Mouse (Mus musculus): ENCODE data around the gene Ap5s1. TPM values are rescaled to one million over a fixed set of nuclear protein-coding genes. Genes with fewer than 3 reads are reported as not detected.
A peak's percentile ranks its signal among the peaks of the same experiment; 100 is the strongest.

Ap5s1 gene
- polyA plus RNA-seq, 1 experiment from 2014 or later: 27.2 TPM

DNA sequence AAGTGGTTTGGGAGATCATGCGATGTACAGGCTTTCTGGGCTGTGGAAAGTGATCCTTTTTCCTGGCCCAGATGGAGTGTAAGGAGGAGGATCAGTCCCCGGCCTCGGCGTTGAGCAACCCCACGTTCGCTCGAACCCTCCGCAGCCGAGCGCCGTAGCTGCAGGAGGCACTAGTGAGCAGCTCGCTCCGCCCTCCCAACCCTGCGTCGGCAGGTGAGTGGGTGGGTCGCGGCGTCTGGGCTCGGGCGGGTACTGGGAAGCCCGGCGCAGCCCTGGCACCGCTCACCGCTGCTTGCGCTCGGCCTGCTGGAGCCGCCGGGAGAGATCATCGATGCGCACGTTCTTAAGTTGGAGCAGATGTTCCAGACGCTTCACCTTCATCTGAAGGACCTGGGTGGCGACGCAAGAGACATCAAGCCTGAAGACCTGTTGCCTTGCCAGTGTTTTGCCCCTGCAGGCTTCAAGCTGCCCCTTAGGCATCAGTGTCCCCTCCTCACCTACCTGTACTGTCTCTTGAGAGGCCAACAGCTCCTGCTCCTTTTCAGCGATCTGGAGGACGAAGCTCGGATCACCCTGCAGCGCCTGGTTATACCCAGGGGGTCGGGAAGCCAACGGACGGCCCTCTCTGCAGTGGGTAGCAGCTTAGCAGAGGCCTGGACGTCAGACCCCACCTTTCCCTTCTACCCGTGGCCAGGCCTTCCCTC lies 35.3 kb upstream of the Ap5s1 start:
- Histone ChIP-seq H3K9ac (ENCODE audit: low read depth, low read length) (peak overlapping the region; percentile 46), H3K36me3 (ENCODE audit: control insufficient read depth, insufficient read depth, low read length) (no peaks in the 10 kb centered on the region), H3K27me3 (replicated peaks; ENCODE audit: control insufficient read depth, insufficient read depth, low read length) (peaks cover 5% of the 10 kb centered on the region; the same call in 1 of the 2 replicates), H3K4me3 (ENCODE audit: low read length) (peak overlapping the region; percentile 26; the same call in 1 of the 2 replicates), H3K27ac (ENCODE audit: low read length) (no peak overlapping the region), H3K9me3 (ENCODE audit: control insufficient read depth, low read length) (no peaks in the 10 kb centered on the region), H3K4me2 (ENCODE audit: low read depth, low read length) (peak overlapping the region; percentile 52), H3K4me1 (ENCODE audit: control insufficient read depth, insufficient read depth, low read length) (peaks cover 16% of the 10 kb centered on the region; the same call in 1 of the 2 replicates)
- WGBS: 18% methylated on average over 43 of the region's 43 CpGs
- no peak for ATAC-seq

DNA sequence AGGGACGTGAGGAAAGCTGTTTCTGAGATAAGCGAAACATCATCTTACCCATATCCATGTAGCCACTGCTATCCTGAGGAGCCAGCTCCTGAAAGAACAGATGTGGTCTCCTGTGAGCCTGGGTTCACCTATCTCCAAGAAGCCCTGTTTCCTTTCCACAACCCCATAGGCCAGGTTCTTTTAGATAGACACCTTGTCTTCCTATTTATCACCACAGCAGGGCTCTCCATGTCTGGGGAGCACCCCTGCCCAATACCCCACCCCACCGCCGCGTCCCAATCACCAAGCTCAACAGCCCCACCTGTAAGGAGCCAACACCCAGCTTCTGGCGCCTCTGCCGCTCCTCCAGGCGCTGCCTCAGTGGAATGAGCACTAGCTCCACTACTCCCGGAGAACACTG lies 34.6 kb upstream of the Ap5s1 start:
- Histone ChIP-seq H3K4me1 (ENCODE audit: control insufficient read depth, insufficient read depth, low read length) (peaks cover 23% of the 10 kb centered on the region), H3K27ac (ENCODE audit: low read length) (no peak overlapping the region), H3K9me3 (ENCODE audit: control insufficient read depth, low read length) (no peaks in the 10 kb centered on the region), H3K4me3 (ENCODE audit: low read length) (no peak overlapping the region), H3K4me2 (ENCODE audit: low read depth, low read length) (no peak overlapping the region), H3K27me3 (replicated peaks; ENCODE audit: control insufficient read depth, insufficient read depth, low read length) (peaks cover 5% of the 10 kb centered on the region; the same call in 1 of the 2 replicates), H3K9ac (ENCODE audit: low read depth, low read length) (no peak overlapping the region), H3K36me3 (ENCODE audit: control insufficient read depth, insufficient read depth, low read length) (no peaks in the 10 kb centered on the region; the same call in 1 of the 2 replicates)
- WGBS: 53% methylated on average over 9 of the region's 9 CpGs
- ATAC-seq: no peak

DNA sequence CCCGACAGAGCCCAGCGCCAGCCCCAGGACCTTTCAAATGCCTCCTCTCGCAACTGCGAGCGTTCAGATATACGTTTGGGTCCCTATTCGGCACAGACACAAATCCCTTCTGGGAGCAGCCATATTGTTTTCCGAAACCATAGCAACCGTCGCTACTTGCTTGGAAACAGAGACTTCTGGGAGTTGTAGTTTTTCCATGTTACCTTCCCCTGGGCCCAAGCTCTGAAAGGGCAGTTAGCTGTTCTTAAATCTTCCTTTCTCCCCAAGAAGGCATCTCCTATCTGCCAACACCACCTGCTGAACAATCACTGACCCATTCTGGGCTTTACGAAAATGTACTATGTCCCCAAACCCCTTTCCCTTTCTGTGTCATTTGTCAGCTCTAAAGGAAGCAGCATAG lies 32.2 kb upstream of the Ap5s1 start:
- no peak for ATAC-seq
- peaks cover 40% of the 10 kb centered on the region for H3K4me1 ChIP-seq (ENCODE audit: control insufficient read depth, insufficient read depth, low read length)

DNA sequence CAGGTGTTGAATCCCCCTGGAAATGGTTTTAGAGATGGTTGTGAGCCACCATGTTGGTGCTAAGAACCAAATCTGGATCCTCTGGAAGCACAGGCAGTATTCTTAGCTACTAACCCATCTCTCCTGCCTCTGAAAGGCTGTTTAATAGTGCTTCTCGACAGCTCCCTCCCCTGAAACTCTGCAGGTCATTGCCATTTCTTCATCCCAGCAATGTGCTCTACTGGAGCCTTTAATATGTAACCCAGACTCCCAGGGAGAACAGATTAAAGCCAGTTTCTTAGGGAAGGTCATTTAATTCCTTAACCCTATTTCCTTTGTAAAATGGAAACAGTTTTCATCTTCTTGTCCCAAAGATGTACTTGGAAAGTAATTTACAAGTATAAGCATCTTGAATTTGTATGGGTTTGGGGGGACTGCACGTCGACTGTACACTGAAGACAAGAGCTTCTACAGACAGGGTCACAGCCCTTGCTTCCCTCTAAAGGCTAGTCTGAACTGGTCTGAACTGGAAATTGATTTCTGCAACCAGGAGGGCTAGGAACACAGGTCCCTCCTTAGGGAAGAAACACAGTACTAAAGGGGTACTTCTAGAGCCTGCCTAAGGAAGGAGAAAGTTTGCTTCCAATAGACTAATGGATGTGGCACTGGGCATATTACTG lies 31.5 kb upstream of the Ap5s1 start:
- Histone ChIP-seq H3K9ac (ENCODE audit: low read depth, low read length) (0 out of 2 replicates have a peak overlapping the region, but pooled peaks have one; percentile 45), H3K9me3 (ENCODE audit: control insufficient read depth, low read length) (no peaks in the 10 kb centered on the region), H3K4me1 (ENCODE audit: control insufficient read depth, insufficient read depth, low read length) (peaks cover 40% of the 10 kb centered on the region), H3K4me3 (ENCODE audit: low read length) (peak overlapping the region; percentile 15; the same call in 1 of the 2 replicates), H3K4me2 (ENCODE audit: low read depth, low read length) (peak overlapping the region; percentile 43; the same call in 1 of the 2 replicates), H3K27ac (ENCODE audit: low read length) (peak overlapping the region; percentile 88), H3K36me3 (ENCODE audit: control insufficient read depth, insufficient read depth, low read length) (no peaks in the 10 kb centered on the region; the same call in 1 of the 2 replicates), H3K27me3 (replicated peaks; ENCODE audit: control insufficient read depth, insufficient read depth, low read length) (peaks cover 5% of the 10 kb centered on the region; the same call in 1 of the 2 replicates)
- no peak for ATAC-seq
- 65% methylated on average over 3 of the region's 3 CpGs for WGBS

More for the DNA sequence above, 32.2 kb upstream of the Ap5s1 start:
- Histone ChIP-seq H3K36me3 (ENCODE audit: control insufficient read depth, insufficient read depth, low read length) (no peaks in the 10 kb centered on the region; the same call in 1 of the 2 replicates), H3K27me3 (replicated peaks; ENCODE audit: control insufficient read depth, insufficient read depth, low read length) (peaks cover 5% of the 10 kb centered on the region; the same call in 1 of the 2 replicates), H3K27ac (ENCODE audit: low read length) (no peak overlapping the region), H3K4me3 (ENCODE audit: low read length) (peak overlapping the region; percentile 44), H3K4me2 (ENCODE audit: low read depth, low read length) (peak overlapping the region; percentile 74), H3K9ac (ENCODE audit: low read depth, low read length) (no peak overlapping the region), H3K9me3 (ENCODE audit: control insufficient read depth, low read length) (no peaks in the 10 kb centered on the region)
- WGBS: 6% methylated on average over 11 of the region's 11 CpGs

DNA sequence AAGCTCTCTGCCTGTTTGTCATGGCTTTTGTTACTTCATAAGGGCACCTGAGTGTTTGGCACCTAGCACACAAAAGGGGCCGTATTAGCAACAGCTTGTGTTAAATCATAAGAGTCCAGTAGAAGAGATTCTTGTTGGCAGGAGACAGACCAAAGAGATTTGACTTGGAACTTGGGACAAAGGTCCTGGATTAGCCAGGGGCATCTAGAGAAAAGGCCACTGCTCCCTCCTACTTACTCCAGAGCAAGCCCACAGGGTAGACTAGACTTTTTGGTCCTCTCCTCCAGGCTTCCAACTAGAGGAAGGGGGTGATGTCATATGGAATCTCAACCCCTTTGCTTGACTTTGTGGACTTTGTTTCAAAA lies 31.0 kb upstream of the Ap5s1 start:
- H3K9me3 ChIP-seq (ENCODE audit: control insufficient read depth, low read length): no peaks in the 10 kb centered on the region
- 80% methylated on average over 1 of the region's 1 CpGs for WGBS

DNA sequence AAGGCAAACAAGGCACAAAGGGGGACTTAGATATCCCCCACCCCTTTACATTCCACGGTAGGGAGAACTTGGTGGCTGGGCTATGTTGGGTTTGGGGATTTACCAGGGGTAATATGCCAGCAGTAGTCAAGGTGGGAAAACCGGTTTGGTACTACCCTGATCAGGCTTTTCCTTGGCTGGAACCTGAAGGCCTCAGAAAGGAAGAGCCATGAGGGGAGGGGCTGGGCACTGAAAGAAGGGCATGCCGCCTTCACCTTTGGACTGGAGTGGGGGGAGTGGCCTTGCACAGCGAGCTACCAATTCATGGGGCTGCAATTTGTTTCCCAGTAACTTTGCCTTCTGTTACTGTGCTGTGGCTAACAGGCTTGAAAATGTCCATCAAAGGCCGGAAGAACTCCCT lies 30.4 kb upstream of the Ap5s1 start:
- peak overlapping the region; percentile 96 for H3K9ac ChIP-seq (ENCODE audit: low read depth, low read length)
- peaks cover 5% of the 10 kb centered on the region; the same call in 1 of the 2 replicates for H3K27me3 ChIP-seq (replicated peaks; ENCODE audit: control insufficient read depth, insufficient read depth, low read length)
- peaks cover 36% of the 10 kb centered on the region for H3K4me1 ChIP-seq (ENCODE audit: control insufficient read depth, insufficient read depth, low read length)
- H3K4me3 ChIP-seq (ENCODE audit: low read length): peak overlapping the region; percentile 84
- ATAC-seq: peak; percentile 76
- H3K4me2 ChIP-seq (ENCODE audit: low read depth, low read length): peak overlapping the region; percentile 95
- H3K27ac ChIP-seq (ENCODE audit: low read length): peak overlapping the region; percentile 90
- 42% methylated on average over 5 of the region's 5 CpGs for WGBS
- H3K36me3 ChIP-seq (ENCODE audit: control insufficient read depth, insufficient read depth, low read length): no peaks in the 10 kb centered on the region; the same call in 1 of the 2 replicates
- H3K9me3 ChIP-seq (ENCODE audit: control insufficient read depth, low read length): no peaks in the 10 kb centered on the region

More for the DNA sequence above, 31.0 kb upstream of the Ap5s1 start:
- peaks cover 5% of the 10 kb centered on the region; the same call in 1 of the 2 replicates for H3K27me3 ChIP-seq (replicated peaks; ENCODE audit: control insufficient read depth, insufficient read depth, low read length)
- ATAC-seq: no peak
- H3K36me3 ChIP-seq (ENCODE audit: control insufficient read depth, insufficient read depth, low read length): no peaks in the 10 kb centered on the region; the same call in 1 of the 2 replicates
- peaks cover 38% of the 10 kb centered on the region for H3K4me1 ChIP-seq (ENCODE audit: control insufficient read depth, insufficient read depth, low read length)
- H3K9ac ChIP-seq (ENCODE audit: low read depth, low read length): peak overlapping the region; percentile 45
- peak overlapping the region; percentile 43 for H3K4me2 ChIP-seq (ENCODE audit: low read depth, low read length)
- peak overlapping the region; percentile 88 for H3K27ac ChIP-seq (ENCODE audit: low read length)
- H3K4me3 ChIP-seq (ENCODE audit: low read length): peak overlapping the region; percentile 15; the same call in 1 of the 2 replicates

DNA sequence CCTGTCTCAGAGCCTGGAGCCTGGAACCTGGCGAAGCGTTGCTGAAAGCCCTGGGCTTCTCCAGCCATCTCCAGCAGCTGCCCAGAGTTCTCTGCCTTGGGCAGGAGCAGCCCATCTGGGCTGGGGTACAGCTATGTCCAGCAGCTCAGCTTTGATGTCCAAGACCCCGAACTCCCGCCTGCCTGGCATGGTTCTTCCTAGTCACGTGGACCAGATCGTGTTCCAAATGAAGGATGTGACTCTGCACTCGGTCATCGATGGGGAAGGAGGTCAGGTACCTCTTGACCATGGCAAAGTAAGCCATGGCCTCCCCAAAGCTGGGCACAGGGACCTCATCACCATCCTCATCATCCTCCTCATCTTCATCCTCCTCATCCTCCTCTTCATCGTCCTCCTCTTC lies 28.9 kb upstream of the Ap5s1 start:
- H3K4me2 ChIP-seq (ENCODE audit: low read depth, low read length): peak overlapping the region; percentile 95
- H3K27ac ChIP-seq (ENCODE audit: low read length): peak overlapping the region; percentile 90
- no peaks in the 10 kb centered on the region for H3K27me3 ChIP-seq (replicated peaks; ENCODE audit: control insufficient read depth, insufficient read depth, low read length)
- peak overlapping the region; percentile 84 for H3K4me3 ChIP-seq (ENCODE audit: low read length)
- H3K9ac ChIP-seq (ENCODE audit: low read depth, low read length): peak overlapping the region; percentile 96
- ATAC-seq: no peak
- peaks cover 36% of the 10 kb centered on the region for H3K4me1 ChIP-seq (ENCODE audit: control insufficient read depth, insufficient read depth, low read length)
- no peaks in the 10 kb centered on the region; the same call in 1 of the 2 replicates for H3K36me3 ChIP-seq (ENCODE audit: control insufficient read depth, insufficient read depth, low read length)
- 59% methylated on average over 9 of the region's 9 CpGs for WGBS
- no peaks in the 10 kb centered on the region for H3K9me3 ChIP-seq (ENCODE audit: control insufficient read depth, low read length)

DNA sequence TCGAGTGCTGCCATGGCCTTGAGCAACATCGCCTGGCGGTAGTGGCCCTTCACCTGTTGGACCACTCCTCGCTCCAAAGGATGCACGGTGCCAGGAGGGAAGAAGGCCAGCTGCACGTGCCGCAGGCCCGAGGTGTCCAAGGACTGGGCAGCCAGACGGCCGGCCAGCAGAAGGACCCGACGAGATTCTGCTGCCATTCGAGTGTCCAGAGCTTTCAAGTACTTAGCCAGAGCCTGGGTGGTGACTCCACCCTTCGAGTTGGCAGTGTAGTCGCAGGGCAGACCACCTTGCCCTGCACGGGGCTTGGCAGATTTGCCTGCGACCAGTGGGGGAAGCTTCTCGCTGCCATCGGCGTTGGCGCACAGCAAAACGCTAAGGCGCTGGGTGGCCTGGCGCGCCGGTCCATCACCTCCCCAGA lies 28.0 kb upstream of the Ap5s1 start:
- Histone ChIP-seq H3K9ac (ENCODE audit: low read depth, low read length) (peak overlapping the region; percentile 96), H3K27me3 (replicated peaks; ENCODE audit: control insufficient read depth, insufficient read depth, low read length) (no peaks in the 10 kb centered on the region), H3K4me1 (ENCODE audit: control insufficient read depth, insufficient read depth, low read length) (peaks cover 36% of the 10 kb centered on the region), H3K4me3 (ENCODE audit: low read length) (peak overlapping the region; percentile 84), H3K9me3 (ENCODE audit: control insufficient read depth, low read length) (no peaks in the 10 kb centered on the region), H3K36me3 (ENCODE audit: control insufficient read depth, insufficient read depth, low read length) (no peaks in the 10 kb centered on the region; the same call in 1 of the 2 replicates), H3K4me2 (ENCODE audit: low read depth, low read length) (peak overlapping the region; percentile 95), H3K27ac (ENCODE audit: low read length) (peak overlapping the region; percentile 97)
- 22% methylated on average over 26 of the region's 26 CpGs for WGBS
- ATAC-seq: no peak

DNA sequence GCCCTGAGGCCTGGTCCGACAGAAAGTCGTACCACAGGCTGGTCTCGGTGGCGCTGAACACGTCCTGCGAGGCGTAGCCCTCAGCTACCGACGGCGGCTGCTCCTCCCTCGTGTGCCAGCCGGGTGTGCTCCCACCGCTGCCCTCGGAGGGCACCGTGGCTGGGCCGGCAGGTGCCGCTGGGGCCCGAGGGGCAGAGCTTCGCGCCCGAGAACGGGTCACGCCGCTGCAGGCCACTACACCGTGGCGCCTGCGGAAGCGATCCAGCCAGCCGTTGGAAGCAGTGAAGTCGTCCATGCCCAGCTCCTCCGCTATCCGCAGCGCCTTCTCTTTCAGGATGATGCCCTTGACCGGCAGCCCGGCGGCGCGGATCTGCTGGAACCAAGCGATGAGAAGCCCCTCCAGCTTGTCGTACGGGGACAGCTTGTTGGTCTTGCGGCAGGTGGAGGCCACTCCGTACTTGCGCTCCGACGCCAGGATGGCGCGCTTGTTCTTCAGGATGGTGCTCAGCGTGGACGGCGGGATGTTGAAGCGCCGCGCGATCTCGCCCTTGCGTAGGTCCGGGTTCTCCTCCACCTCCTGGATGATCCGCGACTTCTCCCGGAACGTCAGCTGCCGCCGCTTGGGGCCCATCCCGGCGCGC lies 27.5 kb upstream of the Ap5s1 start:
- Histone ChIP-seq H3K4me1 (ENCODE audit: control insufficient read depth, insufficient read depth, low read length) (peaks cover 34% of the 10 kb centered on the region), H3K9ac (ENCODE audit: low read depth, low read length) (peak overlapping the region; percentile 96), H3K27ac (ENCODE audit: low read length) (peak overlapping the region; percentile 97), H3K27me3 (replicated peaks; ENCODE audit: control insufficient read depth, insufficient read depth, low read length) (no peaks in the 10 kb centered on the region), H3K4me2 (ENCODE audit: low read depth, low read length) (peak overlapping the region; percentile 95), H3K9me3 (ENCODE audit: control insufficient read depth, low read length) (no peaks in the 10 kb centered on the region), H3K36me3 (ENCODE audit: control insufficient read depth, insufficient read depth, low read length) (no peaks in the 10 kb centered on the region; the same call in 1 of the 2 replicates), H3K4me3 (ENCODE audit: low read length) (peak overlapping the region; percentile 84)
- peak; percentile 54 for ATAC-seq
- WGBS: under 1% methylated on average over 67 of the region's 67 CpGs

Measured in intestine, embryonic 16.5 days (tissue).